Mouse (Mus musculus) testis, adult 2 months (tissue): Measurements from ENCODE around the gene Mon1b.

ENCODE experiments used
- CTCF ChIP-seq: fragments of 200-500 bp; IDR thresholded peaks from 2 replicates; pipeline ENCODE4 v1.5.1; 2012; ENCODE audit warnings: low read depth, mild to moderate bottlenecking, inconsistent platforms, low read length, moderate library complexity; ENCODE audit not compliant: control insufficient read depth, insufficient read depth, insufficient replicate concordance
- POLR2A ChIP-seq: fragments of 200-500 bp; IDR thresholded peaks from 2 replicates; pipeline ENCODE4 v1.6.1; 2012; ENCODE audit warnings: low read depth, mild to moderate bottlenecking, inconsistent platforms, low read length, moderate library complexity; ENCODE audit not compliant: control insufficient read depth

DNA sequence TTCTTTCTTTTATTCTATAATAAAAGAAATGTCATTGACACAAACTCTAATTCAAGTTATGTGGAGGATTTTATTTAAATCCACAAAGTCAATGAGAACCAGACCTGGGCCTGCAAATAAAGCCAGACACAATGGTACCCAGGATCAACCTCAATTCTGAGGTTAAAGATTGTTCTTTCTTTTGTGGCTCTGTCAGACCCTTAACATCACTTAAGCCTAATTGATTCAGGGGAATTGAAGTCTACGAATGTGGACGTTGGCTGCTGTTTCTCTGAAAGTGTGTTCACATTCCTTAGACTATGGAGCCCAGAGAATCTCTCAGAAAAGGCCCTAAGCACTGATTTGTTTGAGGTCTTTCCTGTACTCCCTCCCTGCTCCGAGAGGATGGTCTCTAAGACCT is 37.9 kb downstream of the Mon1b start:
- TF ChIP-seq CTCF (no peak), POLR2A (no peak)
